Mouse (Mus musculus) urinary bladder, postnatal 14 days (tissue): ENCODE data around the gene G530012D18Rik.
"Not testable (repeated sequence)": the region's sequence is repeated elsewhere in the genome, so short reads cannot be mapped to it uniquely, and the experiment has no call there.

Source experiments
- DNase-seq: peaks from one replicate; pipeline ENCODE4 v3.0.0; 2021; ENCODE audit warnings: low spot score

G530012D18Rik gene

GRCm38 (mm10) chr1:85575376-85575775, at the start of gene G530012D18Rik:
Gene G530012D18Rik, plus strand, starts transcription at chr1:85575676.
- not testable (repeated sequence) for DNase-seq

GRCm38 (mm10) chr1:85526401-85526800, 49.1 kb upstream of the G530012D18Rik start:
- DNase-seq, result not testable (repeated sequence)

GRCm38 (mm10) chr1:85528451-85529110, 46.9 kb upstream of the G530012D18Rik start:
- not testable (repeated sequence) for DNase-seq

GRCm38 (mm10) chr1:85543818-85544217, 31.7 kb upstream of the G530012D18Rik start:
- not testable (repeated sequence) for DNase-seq

GRCm38 (mm10) chr1:85546442-85546841, 29.0 kb upstream of the G530012D18Rik start:
- not testable (repeated sequence) for DNase-seq

GRCm38 (mm10) chr1:85555261-85555660, 20.2 kb upstream of the G530012D18Rik start:
- DNase-seq, result peak; percentile 20

- DNase-seq, result not testable (repeated sequence)
These were observed 1.9 kb upstream of the G530012D18Rik start for GRCm38 (mm10) chr1:85573554-85573953.

- not testable (repeated sequence) for DNase-seq
These were observed 3.0 kb downstream of the G530012D18Rik start for GRCm38 (mm10) chr1:85578372-85579010.

GRCm38 (mm10) chr1:85579199-85580147, 4.0 kb downstream of the G530012D18Rik start:
- not testable (repeated sequence) for DNase-seq

- not testable (repeated sequence) for DNase-seq
These were observed 4.7 kb downstream of the G530012D18Rik start for GRCm38 (mm10) chr1:85580148-85580534.

- not testable (repeated sequence) for DNase-seq
These were observed 5.1 kb downstream of the G530012D18Rik start for GRCm38 (mm10) chr1:85580578-85580977.

- not testable (repeated sequence) for DNase-seq
These were observed 6.0 kb downstream of the G530012D18Rik start for GRCm38 (mm10) chr1:85581518-85581917.

- not testable (repeated sequence) for DNase-seq
These were observed 13.2 kb downstream of the G530012D18Rik start for GRCm38 (mm10) chr1:85588697-85589096.

GRCm38 (mm10) chr1:85592526-85592925, 17.1 kb downstream of the G530012D18Rik start:
- DNase-seq, result not testable (repeated sequence)

- DNase-seq, result not testable (repeated sequence)
These were observed 23.0 kb downstream of the G530012D18Rik start, which contains the start of gene Sp110 for GRCm38 (mm10) chr1:85598271-85599012. Gene Sp110, minus strand, starts transcription at chr1:85598817.

- not testable (repeated sequence) for DNase-seq
These were observed 24.6 kb downstream of the G530012D18Rik start, which contains the start of gene Sp140 for GRCm38 (mm10) chr1:85600078-85600477. Gene Sp140, plus strand, starts transcription at chr1:85600378.

GRCm38 (mm10) chr1:85600794-85601193, 25.3 kb downstream of the G530012D18Rik start:
- DNase-seq, result not testable (repeated sequence)

GRCm38 (mm10) chr1:85604341-85604740, 28.9 kb downstream of the G530012D18Rik start:
- not testable (repeated sequence) for DNase-seq

GRCm38 (mm10) chr1:85608361-85608760, 32.9 kb downstream of the G530012D18Rik start:
- not testable (repeated sequence) for DNase-seq

- DNase-seq, result not testable (repeated sequence)
These were observed 35.1 kb downstream of the G530012D18Rik start for GRCm38 (mm10) chr1:85610581-85610980.

- not testable (repeated sequence) for DNase-seq
These were observed 39.6 kb downstream of the G530012D18Rik start for GRCm38 (mm10) chr1:85615096-85615495.
